Mouse (Mus musculus): ENCODE measurements around the gene Etfrf1.
A peak's percentile ranks its signal among the peaks of the same experiment; 100 is the strongest.

Gene Etfrf1

DNA sequence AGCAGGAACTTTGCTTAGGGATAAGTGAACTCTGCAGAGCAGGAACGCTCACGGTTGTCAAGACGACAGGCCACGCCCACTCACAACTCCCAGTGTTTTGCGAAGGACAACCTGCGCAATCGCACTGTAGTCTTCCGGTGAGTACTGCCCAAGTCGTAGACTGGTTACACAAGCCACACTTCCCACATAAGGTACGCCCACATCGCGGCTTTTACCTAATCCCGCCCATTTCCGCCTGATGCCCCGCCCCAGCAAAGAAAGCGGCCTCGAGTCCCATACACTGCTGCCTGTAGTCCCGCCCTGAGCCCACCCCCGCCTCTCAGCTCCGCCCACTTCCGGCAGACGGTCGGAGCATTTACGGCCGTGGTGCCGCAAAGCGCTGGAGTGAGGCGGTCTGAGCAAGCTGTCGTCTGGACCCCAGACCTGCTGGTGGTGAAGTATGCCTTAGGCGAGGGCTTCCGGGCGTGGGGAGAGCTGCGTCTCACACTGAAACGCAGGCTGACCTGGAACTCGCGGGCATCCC is at the start of gene Etfrf1, which contains the start of gene Casc1:
Gene Etfrf1 (plus strand): TSS at position 319 of the 523 bp plus-strand sequence.
Gene Casc1 (minus strand): TSS at position 190 of the 523 bp plus-strand sequence.
- DNase-seq, result peak; percentile 97

GRCm38 (mm10) chr6:145171892-145172606 is 38.9 kb upstream of the Etfrf1 start:
- no peak for DNase-seq

DNA sequence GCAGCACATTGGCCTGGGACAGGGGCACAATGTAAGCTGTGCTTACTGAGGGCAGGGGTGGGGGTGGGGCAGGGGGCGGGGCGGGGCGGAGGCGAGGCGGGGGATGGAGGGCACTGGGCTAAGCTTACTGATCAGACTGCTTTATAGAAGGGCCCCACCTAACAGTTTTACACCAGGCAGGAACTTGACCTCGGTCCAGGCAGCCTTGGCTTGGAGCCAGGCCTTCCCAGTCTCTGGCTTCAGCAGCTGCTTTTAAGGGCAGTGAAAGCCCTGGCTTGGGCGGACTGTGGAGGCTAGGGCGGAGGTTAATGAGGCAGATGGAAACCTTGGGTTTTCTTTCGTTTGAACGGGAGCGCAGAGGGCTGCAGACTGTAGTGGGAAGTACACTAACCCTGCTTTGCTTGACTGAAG is 37.1 kb upstream of the Etfrf1 start:
- DNase-seq, result no peak

GRCm38 (mm10) chr6:145175571-145175981 is 35.4 kb upstream of the Etfrf1 start:
- DNase-seq, result no peak

DNA sequence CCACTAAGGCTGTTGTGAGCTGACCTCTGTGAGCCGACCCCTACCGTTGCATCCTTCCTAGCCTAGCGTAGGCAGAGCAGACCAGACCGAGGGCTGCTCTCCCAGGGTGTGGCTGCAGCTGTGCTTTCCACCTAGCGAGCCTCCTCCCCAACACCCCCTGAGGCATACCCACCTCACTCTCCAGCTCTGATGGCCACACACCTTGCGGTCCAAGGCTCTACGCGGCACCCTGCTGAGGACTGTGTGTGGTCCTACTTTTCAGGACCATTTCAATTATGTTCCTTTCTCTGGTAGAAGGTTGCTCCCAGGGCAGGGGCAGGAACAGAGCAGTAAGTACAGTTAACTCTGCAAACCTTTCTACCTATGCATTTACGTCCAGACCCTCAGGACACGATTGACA is 34.5 kb upstream of the Etfrf1 start:
- no peak for DNase-seq

- DNase-seq, result peak; percentile 92
These were observed 31.3 kb upstream of the Etfrf1 start for GRCm38 (mm10) chr6:145179665-145180064.

- no peak for DNase-seq
These were observed 28.9 kb upstream of the Etfrf1 start for GRCm38 (mm10) chr6:145182044-145182443.

- DNase-seq, result no peak
These were observed 24.8 kb upstream of the Etfrf1 start for GRCm38 (mm10) chr6:145186096-145186495.

GRCm38 (mm10) chr6:145187093-145188088 is 23.5 kb upstream of the Etfrf1 start:
- peak; percentile 57 for DNase-seq

GRCm38 (mm10) chr6:145193038-145193437 is 17.9 kb upstream of the Etfrf1 start:
- DNase-seq, result no peak

DNA sequence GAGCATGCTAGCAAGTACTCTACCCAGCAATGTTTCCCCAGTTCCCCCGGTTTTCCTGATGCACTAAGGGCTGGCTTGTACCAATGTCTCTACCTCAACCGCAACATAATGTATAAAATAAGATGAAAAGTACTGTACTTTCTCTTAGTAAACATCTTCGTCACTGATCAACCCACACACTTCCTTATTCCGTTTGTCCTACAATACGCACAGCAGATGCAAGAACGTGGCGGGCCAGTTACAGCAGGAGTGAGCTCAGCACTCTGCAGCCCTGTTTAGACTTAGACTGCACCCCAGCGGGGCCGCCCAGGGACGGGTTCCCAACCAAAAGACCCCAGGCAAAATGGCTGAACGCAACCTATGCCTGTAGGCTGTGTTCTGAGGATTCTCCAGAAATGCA is 17.5 kb upstream of the Etfrf1 start:
- DNase-seq, result peak; percentile 69

DNA sequence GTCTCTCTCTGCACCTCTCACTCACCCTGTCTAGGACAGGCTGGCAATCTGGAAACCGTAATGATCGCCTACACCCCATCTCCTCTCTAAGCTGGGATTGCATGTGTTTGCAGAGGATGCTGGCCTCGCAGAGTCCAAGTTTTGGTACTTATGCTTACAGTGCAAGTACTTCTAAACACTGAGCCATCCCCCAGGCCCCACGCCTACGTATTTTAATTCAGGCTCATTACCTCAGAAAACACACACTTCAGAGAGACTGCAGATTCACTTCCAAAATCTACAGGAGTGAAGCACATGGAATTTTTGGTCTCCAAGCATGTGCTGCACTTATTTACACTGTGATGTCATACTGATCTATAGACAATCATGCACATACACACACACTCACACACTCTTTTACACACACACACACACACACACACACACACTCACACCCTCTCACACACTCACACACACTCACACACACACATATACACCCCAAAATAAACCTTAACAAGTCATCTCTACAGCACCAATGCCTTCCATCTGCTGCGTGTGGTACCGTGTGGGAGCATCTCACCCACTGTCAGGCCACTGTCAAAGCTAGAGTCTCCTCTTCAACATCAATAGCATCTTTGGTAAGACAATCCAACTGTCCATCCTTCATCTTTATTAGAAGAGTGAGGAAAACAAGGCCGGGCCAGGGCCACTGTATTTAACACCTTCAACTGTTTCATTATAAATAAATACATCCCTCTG is 12.8 kb upstream of the Etfrf1 start:
- no peak for DNase-seq

GRCm38 (mm10) chr6:145202432-145203125 is 8.4 kb upstream of the Etfrf1 start:
- DNase-seq, result no peak

DNA sequence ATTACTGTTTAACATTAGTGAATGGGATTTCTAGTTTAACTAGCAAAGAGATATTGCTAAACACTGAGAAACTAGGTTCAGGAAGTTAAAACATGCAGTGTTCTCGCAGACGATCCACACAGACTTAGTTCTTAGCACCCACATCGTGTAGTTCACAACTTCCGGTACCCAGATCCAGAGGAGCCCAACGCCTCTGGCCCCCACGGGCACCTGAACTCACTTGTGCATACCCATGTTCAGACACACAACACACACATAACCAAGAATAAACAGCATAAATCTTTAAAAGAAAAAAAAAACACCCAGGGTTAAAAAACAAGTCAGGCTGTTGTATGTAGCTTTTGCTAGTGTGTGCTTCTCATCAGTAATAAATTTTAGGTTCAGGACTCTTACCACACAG is 6.5 kb upstream of the Etfrf1 start:
- DNase-seq, result no peak

- no peak for DNase-seq
These were observed 5.8 kb upstream of the Etfrf1 start for GRCm38 (mm10) chr6:145205142-145205541.

DNA sequence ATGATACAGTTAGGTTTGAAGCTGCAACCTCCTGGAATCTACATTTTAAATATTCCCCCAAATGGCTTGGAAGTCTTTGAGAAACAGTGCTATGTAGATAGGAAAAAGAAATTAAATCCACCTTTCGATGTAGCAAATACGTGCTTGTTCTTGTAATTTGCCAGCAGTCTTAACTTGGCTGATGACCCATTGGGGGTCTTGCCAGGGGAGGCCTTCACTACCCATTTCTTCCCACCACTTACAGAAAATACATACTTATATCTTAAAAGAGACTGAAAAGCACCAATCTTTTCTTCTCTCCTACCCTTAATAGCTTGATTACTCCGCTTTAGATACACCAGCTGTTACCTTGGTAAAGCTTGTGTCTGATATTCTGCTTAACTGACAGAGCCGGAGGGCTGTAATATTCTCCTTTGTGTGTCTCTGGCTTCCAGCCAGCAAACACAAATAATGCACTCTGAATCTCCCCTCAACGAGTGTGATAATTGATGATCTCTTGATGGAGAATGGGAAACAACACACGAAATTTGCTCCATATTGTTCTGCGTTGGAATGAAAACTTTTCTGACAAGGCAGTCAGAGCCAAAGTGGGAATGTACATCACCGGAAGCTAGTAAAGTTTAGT is 766 bp upstream of the Etfrf1 start:
- no peak for DNase-seq

DNA sequence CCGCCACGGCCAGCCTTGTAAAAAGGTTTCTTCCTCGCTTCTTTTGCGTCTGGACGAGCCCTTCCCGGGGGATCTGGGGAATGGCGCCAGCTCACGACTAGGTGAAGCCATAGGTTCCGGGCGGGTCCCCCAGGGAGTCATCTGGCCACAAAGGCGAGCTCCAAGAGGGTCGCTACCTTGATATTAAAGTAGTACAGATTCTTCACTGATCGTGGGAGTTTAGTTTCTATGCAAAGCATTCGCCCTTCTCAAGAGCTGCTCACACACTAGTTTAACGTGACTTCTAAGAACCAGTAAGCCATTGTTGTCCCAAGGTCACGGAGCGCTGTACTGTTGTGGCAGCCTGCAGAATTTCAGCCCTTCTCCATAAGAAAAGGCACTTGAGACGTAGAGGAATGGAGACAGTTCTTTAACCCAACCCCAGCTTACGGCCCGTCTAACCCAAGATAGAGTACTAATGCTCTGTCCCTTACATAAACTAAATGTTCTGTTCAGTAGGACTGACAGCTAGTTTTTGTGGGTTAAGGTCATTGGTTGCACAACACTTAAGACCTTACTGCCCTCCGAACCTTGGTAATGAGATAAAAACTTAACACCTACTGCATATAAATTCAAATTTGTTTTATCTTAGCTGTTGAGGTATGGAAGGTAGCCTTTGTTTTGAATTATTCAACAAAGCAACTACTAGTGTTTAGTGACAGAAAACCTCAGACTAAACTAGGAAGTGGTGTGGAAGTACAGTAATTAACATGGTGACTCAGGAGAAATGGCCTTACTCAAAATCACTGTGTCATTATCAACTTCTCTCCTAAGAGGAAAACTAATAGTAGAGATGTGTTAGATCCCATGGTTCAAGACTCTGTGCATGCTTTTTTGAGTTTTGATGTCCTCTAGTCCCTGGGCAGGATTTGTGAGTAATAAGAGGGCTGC is 707 bp downstream of the Etfrf1 start:
- no peak for DNase-seq

DNA sequence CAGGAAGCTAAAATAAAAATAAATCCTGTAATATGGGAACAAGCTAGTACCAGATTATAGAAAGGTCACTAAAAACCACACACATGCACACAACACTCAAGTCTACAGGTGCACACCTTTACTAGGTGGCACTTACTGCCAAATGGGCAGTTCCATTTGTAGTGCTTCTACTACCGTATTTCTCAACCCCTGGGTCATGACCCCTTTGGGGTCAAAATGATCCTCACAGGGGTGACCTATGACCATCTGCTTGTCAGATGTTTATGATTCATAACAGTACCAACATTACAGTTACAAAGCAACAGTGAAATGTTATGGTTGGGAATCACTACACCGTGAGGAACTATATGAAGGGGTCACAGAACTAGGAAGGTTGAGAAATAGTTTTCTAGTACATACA is 3.0 kb downstream of the Etfrf1 start:
- no peak for DNase-seq

GRCm38 (mm10) chr6:145215826-145216225 is 4.9 kb downstream of the Etfrf1 start:
- DNase-seq, result no peak

DNA sequence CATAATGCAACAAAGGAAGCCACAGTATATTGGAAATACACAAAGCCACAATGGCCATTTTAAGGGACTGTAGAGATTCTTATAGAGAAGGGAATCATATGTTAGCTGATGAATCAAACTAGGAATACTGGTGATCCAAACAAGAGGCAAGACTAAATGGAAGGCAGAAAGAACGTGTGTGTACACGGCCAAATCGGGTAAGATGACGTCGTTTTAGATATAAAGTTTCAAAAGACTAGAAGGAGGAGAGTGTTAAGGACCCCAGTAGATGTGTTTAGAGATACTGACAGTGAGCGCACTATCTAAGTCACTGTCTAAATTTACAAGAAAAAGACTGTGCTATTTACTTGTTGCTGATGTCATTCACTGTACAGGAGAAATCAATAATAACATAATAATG is 13.3 kb downstream of the Etfrf1 start:
- DNase-seq, result no peak

DNA sequence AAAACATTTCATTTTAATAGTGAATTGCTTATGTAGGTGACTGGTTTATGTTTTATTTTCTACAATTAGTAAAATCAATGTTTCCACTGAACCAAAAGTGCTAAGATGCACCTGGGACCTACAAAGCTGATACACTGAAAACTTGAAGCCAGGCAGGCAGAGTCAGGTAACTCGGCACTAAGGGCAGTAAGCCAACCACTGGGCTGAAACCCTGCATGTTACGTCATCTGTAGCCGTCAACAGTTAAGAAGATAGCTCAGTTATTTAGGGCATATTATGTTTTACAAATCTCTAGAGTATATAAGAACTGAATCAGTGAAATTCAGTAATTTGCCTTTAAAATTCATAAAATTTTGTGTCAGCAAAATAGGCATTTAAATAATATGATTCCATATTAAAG is 15.4 kb downstream of the Etfrf1 start:
- no peak for DNase-seq
